Mouse (Mus musculus): ENCODE results near the gene Pde4d. TPM values are rescaled to one million over a fixed set of nuclear protein-coding genes. Genes with fewer than 3 reads are reported as not detected.

The Pde4d gene
- polyA plus RNA-seq, 1 experiment from 2014 or later = 3.4 TPM

- in situ Hi-C loops (cut with MboI; ENCODE audit: low pct_unique_long_range_greater_than_20kb) = no loop called here
- ATAC-seq = no peak
- ChIA-PET CTCF (no interaction called here), POLR2A (interaction anchor here (0.6 kb wide), 1 partner anchor 115 kb away, joined by 3 read pairs; no protein-coding TSS in a partner anchor)
- no peaks in the 10 kb centered on the region for H3K27me3 ChIP-seq
- no peak for TF ChIP-seq CTCF (IDR thresholded peaks at IDR 0.05)
- no peak for DNase-seq (ENCODE audit: low read depth, low spot score)
Observed at GRCm38 (mm10) chr13:109441401-109441973, 991.7 kb downstream of the Pde4d start.

- H3K27me3 ChIP-seq = no peaks in the 10 kb centered on the region
- in situ Hi-C loops (cut with MboI; ENCODE audit: low pct_unique_long_range_greater_than_20kb) = no loop called here
- no peak for TF ChIP-seq CTCF (IDR thresholded peaks at IDR 0.05)
- POLR2A ChIA-PET = no interaction called here
- DNase-seq (ENCODE audit: low read depth, low spot score) (no peak), ATAC-seq (no peak)
- CTCF ChIA-PET = no interaction called here
Observed at GRCm38 (mm10) chr13:109446138-109446537, 996.4 kb downstream of the Pde4d start.

- in situ Hi-C loops (cut with MboI; ENCODE audit: low pct_unique_long_range_greater_than_20kb) = no loop called here
- ChIA-PET CTCF (no interaction called here), POLR2A (no interaction called here)
- H3K27me3 ChIP-seq = no peaks in the 10 kb centered on the region
- DNase-seq (ENCODE audit: low read depth, low spot score) (no peak), ATAC-seq (no peak)
- no peak for TF ChIP-seq CTCF (IDR thresholded peaks at IDR 0.05)
Observed at GRCm38 (mm10) chr13:109448121-109448520, 998.4 kb downstream of the Pde4d start.

- CTCF ChIA-PET = interaction anchor here (1.9 kb wide), 1 partner anchor 22 kb away, joined by 4 read pairs; no protein-coding TSS in a partner anchor
- DNase-seq (ENCODE audit: low read depth, low spot score) = no peak
- in situ Hi-C loops (cut with MboI; ENCODE audit: low pct_unique_long_range_greater_than_20kb) = no loop called here
- no peak for ATAC-seq
- H3K27me3 ChIP-seq = peaks cover 5% of the 10 kb centered on the region
- no peak for TF ChIP-seq CTCF (IDR thresholded peaks at IDR 0.05)
- POLR2A ChIA-PET = interaction anchor here (1.3 kb wide), 1 partner anchor 9 kb away, joined by 5 read pairs; no protein-coding TSS in a partner anchor
Observed at GRCm38 (mm10) chr13:109474344-109474743, 1024.6 kb downstream of the Pde4d start.

GRCm38 (mm10) chr13:109481446-109481845, 1031.7 kb downstream of the Pde4d start:
- TF ChIP-seq CTCF (IDR thresholded peaks at IDR 0.05) = no peak
- no peaks in the 10 kb centered on the region for H3K27me3 ChIP-seq
- peak; percentile 80 for ATAC-seq
- DNase-seq (ENCODE audit: low read depth, low spot score) = peak; percentile 34
- in situ Hi-C loops (cut with MboI; ENCODE audit: low pct_unique_long_range_greater_than_20kb) = no loop called here
- ChIA-PET POLR2A (no interaction called here), CTCF (no interaction called here)

GRCm38 (mm10) chr13:109486166-109486565, 1036.4 kb downstream of the Pde4d start:
- no peaks in the 10 kb centered on the region for H3K27me3 ChIP-seq
- POLR2A ChIA-PET = no interaction called here
- ATAC-seq (no peak), DNase-seq (ENCODE audit: low read depth, low spot score) (no peak)
- CTCF ChIA-PET = no interaction called here
- in situ Hi-C loops (cut with MboI; ENCODE audit: low pct_unique_long_range_greater_than_20kb) = no loop called here
- no peak for TF ChIP-seq CTCF (IDR thresholded peaks at IDR 0.05)

GRCm38 (mm10) chr13:109487378-109487777, 1037.6 kb downstream of the Pde4d start:
- ChIA-PET CTCF (no interaction called here), POLR2A (no interaction called here)
- no peak for TF ChIP-seq CTCF (IDR thresholded peaks at IDR 0.05)
- in situ Hi-C loops (cut with MboI; ENCODE audit: low pct_unique_long_range_greater_than_20kb) = no loop called here
- DNase-seq (ENCODE audit: low read depth, low spot score) (no peak), ATAC-seq (no peak)
- no peaks in the 10 kb centered on the region for H3K27me3 ChIP-seq

GRCm38 (mm10) chr13:109490853-109491252, 1041.1 kb downstream of the Pde4d start:
- in situ Hi-C loops (cut with MboI; ENCODE audit: low pct_unique_long_range_greater_than_20kb) = no loop called here
- no peak for DNase-seq (ENCODE audit: low read depth, low spot score)
- no peak for TF ChIP-seq CTCF (IDR thresholded peaks at IDR 0.05)
- CTCF ChIA-PET = interaction anchor here (1.7 to 1.9 kb wide), 2 partner anchors 7 to 11 kb away, joined by 3 to 4 read pairs; no protein-coding TSS in a partner anchor
- no peaks in the 10 kb centered on the region for H3K27me3 ChIP-seq
- POLR2A ChIA-PET = no interaction called here
- ATAC-seq = no peak

GRCm38 (mm10) chr13:109491829-109492228, 1042.1 kb downstream of the Pde4d start:
- DNase-seq (ENCODE audit: low read depth, low spot score) = no peak
- TF ChIP-seq CTCF (IDR thresholded peaks at IDR 0.05) = no peak
- ATAC-seq = no peak
- CTCF ChIA-PET = interaction anchor here (1.0 kb wide), 1 partner anchor 14 kb away, joined by 3 read pairs; no protein-coding TSS in a partner anchor
- in situ Hi-C loops (cut with MboI; ENCODE audit: low pct_unique_long_range_greater_than_20kb) = no loop called here
- no peaks in the 10 kb centered on the region for H3K27me3 ChIP-seq
- POLR2A ChIA-PET = no interaction called here

GRCm38 (mm10) chr13:109500336-109500735, 1050.6 kb downstream of the Pde4d start:
- no peaks in the 10 kb centered on the region for H3K27me3 ChIP-seq
- ChIA-PET POLR2A (no interaction called here), CTCF (interaction anchor here (1.2 kb wide), 1 partner anchor 158 kb away, joined by 3 read pairs; no protein-coding TSS in a partner anchor)
- no peak for TF ChIP-seq CTCF (IDR thresholded peaks at IDR 0.05)
- in situ Hi-C loops (cut with MboI; ENCODE audit: low pct_unique_long_range_greater_than_20kb) = no loop called here
- ATAC-seq (peak; percentile 17), DNase-seq (ENCODE audit: low read depth, low spot score) (peak; percentile 9)

- POLR2A ChIA-PET = no interaction called here
- ATAC-seq (peak; percentile 78), DNase-seq (ENCODE audit: low read depth, low spot score) (peak; percentile 12)
- CTCF ChIA-PET = interaction anchor here (0.7 to 1.0 kb wide), 3 partner anchors 13 to 18 kb away, joined by 3 to 4 read pairs (median 4); no protein-coding TSS in a partner anchor
- no peaks in the 10 kb centered on the region for H3K27me3 ChIP-seq
- in situ Hi-C loops (cut with MboI; ENCODE audit: low pct_unique_long_range_greater_than_20kb) = no loop called here
- no peak for TF ChIP-seq CTCF (IDR thresholded peaks at IDR 0.05)
Observed at GRCm38 (mm10) chr13:109502796-109503195, 1053.0 kb downstream of the Pde4d start.

GRCm38 (mm10) chr13:109506754-109507153, 1057.0 kb downstream of the Pde4d start:
- in situ Hi-C loops (cut with MboI; ENCODE audit: low pct_unique_long_range_greater_than_20kb) = no loop called here
- CTCF ChIA-PET = no interaction called here
- peaks cover 3% of the 10 kb centered on the region for H3K27me3 ChIP-seq
- no peak for TF ChIP-seq CTCF (IDR thresholded peaks at IDR 0.05)
- no peak for DNase-seq (ENCODE audit: low read depth, low spot score)
- POLR2A ChIA-PET = no interaction called here
- ATAC-seq = no peak

All from Patski (cell line).